Mouse (Mus musculus) left cerebral cortex, postnatal 36 days (tissue): ENCODE measurements at regions not wholly inside any gene's neighbourhood (a gene's known extent, or its start where the extent isn't known, plus 50 kb on each side); places are given as distances from the start of the nearest gene placed in this dataset.

Experiments used
- DNase-seq, 2 experiments: peaks; one replicate each; pipeline ENCODE4 v3.0.0; 2021 to 2022; ENCODE audit warnings: low spot score in 2 of 2, mixed read lengths in 1 of 2
- intact Hi-C: fragments of 180-260 bp; cut with DNase I; formaldehyde crosslinking; loops from one replicate; pipeline ENCODE4 v1.15.1; 2025

- intact Hi-C loops, result loop anchor here (2.0 kb wide), 1 partner anchor 28 kb away; no protein-coding TSS in a partner anchor
- DNase-seq, result no peak
Measured at GRCm38 (mm10) chr5:73903219-73903570, 165.0 kb downstream of the Usp46 start.

GRCm38 (mm10) chr5:73904146-73904811, 164.0 kb downstream of the Usp46 start:
- intact Hi-C loops, result no loop called here
- DNase-seq, result no peak

GRCm38 (mm10) chr5:73912149-73912548, 156.1 kb downstream of the Usp46 start:
- intact Hi-C loops, result no loop called here
- DNase-seq, result no peak

- intact Hi-C loops, result no loop called here
- no peak for DNase-seq
Measured at GRCm38 (mm10) chr5:73913116-73913515, 155.1 kb downstream of the Usp46 start.

GRCm38 (mm10) chr5:73918011-73918410, 150.2 kb downstream of the Usp46 start:
- no peak for DNase-seq
- intact Hi-C loops, result no loop called here

- intact Hi-C loops, result no loop called here
- DNase-seq, result no peak
Measured at GRCm38 (mm10) chr5:73919936-73920335, 148.3 kb downstream of the Usp46 start.

- intact Hi-C loops, result no loop called here
- no peak for DNase-seq
Measured at GRCm38 (mm10) chr5:73927534-73927933, 140.7 kb downstream of the Usp46 start.

- no peak for DNase-seq
Measured at GRCm38 (mm10) chr5:73928691-73929090, 139.5 kb downstream of the Usp46 start.

GRCm38 (mm10) chr5:73930205-73930604, 138.0 kb downstream of the Usp46 start:
- peak; percentile 41 to 53 for DNase-seq

More at GRCm38 (mm10) chr5:73928691-73929090, 139.5 kb downstream of the Usp46 start:
- intact Hi-C loops, result no loop called here

GRCm38 (mm10) chr5:73937799-73938198, 130.4 kb downstream of the Usp46 start:
- DNase-seq, result no peak
- intact Hi-C loops, result loop anchor here (5.0 kb wide), 2 partner anchors 250 to 340 kb away; no protein-coding TSS in a partner anchor

More at GRCm38 (mm10) chr5:73930205-73930604, 138.0 kb downstream of the Usp46 start:
- intact Hi-C loops, result loop anchor here (2.0 to 5.0 kb wide), 2 partner anchors 27 to 38 kb away; no protein-coding TSS in a partner anchor

GRCm38 (mm10) chr5:73938450-73938849, 129.8 kb downstream of the Usp46 start:
- DNase-seq, result no peak

GRCm38 (mm10) chr5:73942950-73943349, 125.3 kb downstream of the Usp46 start:
- intact Hi-C loops, result loop anchor here (10.0 kb wide), 1 partner anchor 122 kb away; the partner anchor contains the start of gene Usp46
- DNase-seq, result no peak

More at GRCm38 (mm10) chr5:73938450-73938849, 129.8 kb downstream of the Usp46 start:
- intact Hi-C loops, result loop anchor here (5.0 kb wide), 2 partner anchors 251 to 339 kb away; no protein-coding TSS in a partner anchor

- DNase-seq, result no peak
- intact Hi-C loops, result loop anchor here (10.0 kb wide), 1 partner anchor 119 kb away; the partner anchor contains the start of gene Usp46
Measured at GRCm38 (mm10) chr5:73945671-73946070, 122.6 kb downstream of the Usp46 start.

GRCm38 (mm10) chr5:73946164-73946563, 122.1 kb downstream of the Usp46 start:
- no peak for DNase-seq
- intact Hi-C loops, result loop anchor here (10.0 kb wide), 1 partner anchor 119 kb away; the partner anchor contains the start of gene Usp46

- DNase-seq, result no peak
- intact Hi-C loops, result loop anchor here (10.0 kb wide), 1 partner anchor 117 kb away; the partner anchor contains the start of gene Usp46
Measured at GRCm38 (mm10) chr5:73948031-73948899, 120.0 kb downstream of the Usp46 start.
